ENCODE assay signal across 11 mouse cellular contexts in the genomic region with DNA sequence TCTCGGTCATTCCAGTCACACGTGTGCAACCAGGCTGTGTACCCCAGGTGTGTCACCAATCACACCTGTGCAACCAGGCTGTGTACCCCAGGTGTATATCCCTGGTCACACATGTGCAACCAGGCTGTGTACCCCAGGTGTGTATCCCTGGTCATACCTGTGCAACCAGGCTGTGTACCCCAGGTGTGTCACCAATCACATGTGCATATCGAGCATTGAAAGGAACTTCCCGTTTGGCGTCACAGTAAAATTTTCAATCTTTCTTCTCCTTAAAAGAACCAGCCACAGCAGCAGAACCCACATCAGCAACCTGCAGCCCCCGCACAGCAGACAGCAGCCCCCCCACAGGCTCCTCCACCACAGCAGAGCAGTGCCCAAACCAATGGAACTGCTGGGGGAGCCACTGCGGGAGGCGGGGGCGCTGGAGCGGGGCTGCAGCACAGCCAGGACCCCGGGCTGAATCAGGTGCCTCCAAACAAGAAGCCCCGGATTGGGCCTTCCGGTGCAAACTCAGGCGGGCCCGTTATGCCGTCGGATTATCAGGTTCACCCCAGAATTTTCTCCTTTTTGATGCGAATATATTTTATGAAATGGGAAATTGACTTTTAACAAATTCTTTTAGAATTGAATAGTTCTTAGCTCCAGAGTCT.
DNase-seq lines count a peak whose midpoint lies in the region; ATAC-seq and TF ChIP-seq lines count a peak whose summit lies in the region.
"Had no signal": no experiment of that assay in that cellular context is flagged by ENCODE, and none has a peak within 500 bp of the region (broad histone marks: within the 10 kb centered on the region; RNA-seq: fewer than 3 reads in every experiment).

No protein-coding gene starts in this region.

- H3K36me3 ChIP-seq in heart, embryonic 10.5 days, result peaks cover 16% of the 10 kb centered on the region
- H3K36me3 ChIP-seq in heart, embryonic 11.5 days (ENCODE audit: control insufficient read depth, insufficient read depth, low read length), result no peaks in the 10 kb centered on the region
- peaks cover 4% of the 10 kb centered on the region; the same call in 1 of the 2 replicates for H3K36me3 ChIP-seq in lung, embryonic 16.5 days (ENCODE audit: control insufficient read depth, insufficient read depth, low read length)

- H3K4me3 ChIP-seq in heart, embryonic 10.5 days, result no peak overlapping the region
- no peak overlapping the region for H3K4me3 ChIP-seq in heart, embryonic 11.5 days (ENCODE audit: low read depth, low read length)
- no peak overlapping the region for H3K4me3 ChIP-seq in lung, embryonic 16.5 days (ENCODE audit: low read length)
- no peak overlapping the region for H3K4me3 ChIP-seq in bone marrow macrophage, adult 2 months (ENCODE audit: insufficient read depth, low read length)
- H3K4me3 ChIP-seq: limb, embryonic 15.5 days; myocyte had no signal

- WGBS in heart, embryonic 10.5 days, result 94% methylated on average over 18 of the region's 18 CpGs
- WGBS in heart, embryonic 11.5 days (ENCODE audit: insufficient replicate concordance), result 89% methylated on average over 18 of the region's 18 CpGs
- 94% methylated on average over 18 of the region's 18 CpGs for WGBS in lung, embryonic 16.5 days

- no peak overlapping the region for H3K9ac ChIP-seq in heart, embryonic 11.5 days (ENCODE audit: low read depth, low read length)
- H3K9ac ChIP-seq in lung, embryonic 16.5 days (ENCODE audit: low read length), result no peak overlapping the region
- H3K9ac ChIP-seq: limb, embryonic 15.5 days had no signal

- H3K9me3 ChIP-seq in heart, embryonic 10.5 days, result no peaks in the 10 kb centered on the region
- H3K9me3 ChIP-seq in heart, embryonic 11.5 days (replicated peaks; ENCODE audit: control insufficient read depth, low read length), result no peaks in the 10 kb centered on the region
- no peaks in the 10 kb centered on the region for H3K9me3 ChIP-seq in lung, embryonic 16.5 days (ENCODE audit: control insufficient read depth, low read length)
- H3K9me3 ChIP-seq: limb, embryonic 15.5 days had no signal

- H3K27ac ChIP-seq in heart, embryonic 10.5 days, result no peak overlapping the region; the same call in 1 of the 2 replicates
- H3K27ac ChIP-seq in heart, embryonic 11.5 days (ENCODE audit: low read depth, low read length), result no peak overlapping the region; the same call in 1 of the 2 replicates
- H3K27ac ChIP-seq in lung, embryonic 16.5 days (ENCODE audit: low read length), result peak overlapping the region; percentile 78
- peak overlapping the region; percentile 81 for H3K27ac ChIP-seq in bone marrow macrophage, adult 2 months (ENCODE audit: insufficient read depth, low read depth, low read length)
- H3K27ac ChIP-seq: limb, embryonic 15.5 days had no signal

- DNase-seq in heart, embryonic 10.5 days (ENCODE audit: low spot score), result peak; percentile 62
- no peak for DNase-seq in lung, adult 18-20 months
- DNase-seq in naive thymus-derived CD4-positive, alpha-beta T cell, adult 2 months (ENCODE audit: low read depth), result peak; percentile 32
- DNase-seq in kidney, postnatal 25 days, result no peak
- DNase-seq in adrenal gland, adult 2 months, result no peak
- DNase-seq: cerebellum, postnatal 25 days had no signal

- TF ChIP-seq CTCF in bone marrow macrophage, adult 2 months (IDR thresholded peaks at IDR 0.05; ENCODE audit: low read depth, low read length), result no peak

- no peaks in the 10 kb centered on the region for H3K27me3 ChIP-seq in heart, embryonic 10.5 days (ENCODE audit: insufficient read depth, poor library complexity, severe bottlenecking)
- no peaks in the 10 kb centered on the region for H3K27me3 ChIP-seq in heart, embryonic 11.5 days (ENCODE audit: control insufficient read depth, insufficient read depth, low read length)
- no peaks in the 10 kb centered on the region for H3K27me3 ChIP-seq in lung, embryonic 16.5 days (ENCODE audit: control insufficient read depth, insufficient read depth, low read depth, low read length)
- H3K27me3 ChIP-seq: limb, embryonic 15.5 days had no signal

- TF ChIP-seq POLR2A in bone marrow macrophage, adult 2 months (IDR thresholded peaks at IDR 0.05; ENCODE audit: borderline replicate concordance, low read depth, low read length), result no peak

- no peak overlapping the region for H3K4me2 ChIP-seq in heart, embryonic 11.5 days
- H3K4me2 ChIP-seq in lung, embryonic 16.5 days (ENCODE audit: low read depth, low read length), result peak overlapping the region; percentile 31
- H3K4me2 ChIP-seq: limb, embryonic 15.5 days had no signal

- no peaks in the 10 kb centered on the region for H3K4me1 ChIP-seq in heart, embryonic 10.5 days
- H3K4me1 ChIP-seq in heart, embryonic 11.5 days (ENCODE audit: control insufficient read depth, insufficient read depth, low read length), result peaks cover 4% of the 10 kb centered on the region
- H3K4me1 ChIP-seq in lung, embryonic 16.5 days (replicated peaks; ENCODE audit: control insufficient read depth, insufficient read depth, low read length), result peaks cover 19% of the 10 kb centered on the region
- H3K4me1 ChIP-seq in bone marrow macrophage, adult 2 months (ENCODE audit: control insufficient read depth, insufficient read depth, low read length), result peaks cover 47% of the 10 kb centered on the region
- H3K4me1 ChIP-seq: limb, embryonic 15.5 days had no signal

- no peak for ATAC-seq in heart, embryonic 11.5 days (replicated peaks; ENCODE audit: insufficient number of reproducible peaks, low FRiP score, low TSS enrichment)
- ATAC-seq in lung, embryonic 16.5 days (ENCODE audit: low read depth), result no peak

Comparison
In these comparisons a context has a peak if more than half of its experiments do, and no peak if none do; other contexts are left out.
1. DNase-seq: peak in heart, embryonic 10.5 days (single experiment) and naive thymus-derived CD4-positive, alpha-beta T cell, adult 2 months (single experiment); none in lung, adult 18-20 months (0 of 2), kidney, postnatal 25 days (0 of 2) and adrenal gland, adult 2 months (single experiment).
2. H3K27ac ChIP-seq: peak in lung, embryonic 16.5 days (single experiment) and bone marrow macrophage, adult 2 months (single experiment); none in heart, embryonic 10.5 days (single experiment) and heart, embryonic 11.5 days (single experiment).